Comparison of ENCODE assay signal across 10 mouse cellular contexts in genomic region chr8:70725792-70726447, GRCm38 (mm10). TPM values are rescaled to one million over a fixed set of nuclear protein-coding genes. Genes with fewer than 3 reads are reported as not detected.
DNase-seq lines count a peak whose midpoint lies in the region; ATAC-seq and TF ChIP-seq lines count a peak whose summit lies in the region.
"Had no signal": no experiment of that assay in that cellular context is flagged by ENCODE, and none has a peak within 500 bp of the region (broad histone marks: within the 10 kb centered on the region; RNA-seq: fewer than 3 reads in every experiment).

No protein-coding gene starts in this region.

- TF ChIP-seq CTCF in kidney, postnatal 0 days (IDR thresholded peaks at IDR 0.05; ENCODE audit: low read depth): no peak
- TF ChIP-seq CTCF in stomach, postnatal 0 days (IDR thresholded peaks at IDR 0.05; ENCODE audit: low read depth): no peak
- TF ChIP-seq CTCF in cerebellum, adult 2 months (IDR thresholded peaks at IDR 0.05; ENCODE audit: borderline replicate concordance, insufficient read depth, low read depth, low read length): no peak

- 27% methylated on average over 14 of the region's 14 CpGs for WGBS in kidney, postnatal 0 days
- WGBS in stomach, postnatal 0 days: 21% methylated on average over 14 of the region's 14 CpGs
- 47% methylated on average over 14 of the region's 14 CpGs for WGBS in cerebellum, adult 2 months

- H3K27me3 ChIP-seq in kidney, postnatal 0 days (ENCODE audit: insufficient read depth, low read length): peaks cover 3% of the 10 kb centered on the region; the same call in 1 of the 2 replicates
- peaks cover 3% of the 10 kb centered on the region; the same call in 1 of the 2 replicates for H3K27me3 ChIP-seq in stomach, postnatal 0 days (ENCODE audit: control insufficient read depth, insufficient read depth, low read length)
- H3K27me3 ChIP-seq in cerebellum, adult 2 months (ENCODE audit: control insufficient read depth, insufficient read depth, low read length): no peaks in the 10 kb centered on the region; the same call in 1 of the 2 replicates

- DNase-seq in gastrocnemius, postnatal 14 days: peak; percentile 24
- DNase-seq in gastrocnemius, adult 8-10 months (ENCODE audit: low spot score in 2 of 2): no peak
- peak; percentile 49 for DNase-seq in ovary, postnatal 36 days (ENCODE audit: low spot score)
- no peak for DNase-seq in ovary, postnatal 10 days (ENCODE audit: low spot score)
- peak; percentile 56 for DNase-seq in kidney, postnatal 0 days (ENCODE audit: low spot score)
- DNase-seq in stomach, postnatal 0 days (ENCODE audit: low spot score): peak; percentile 64
- DNase-seq in cerebellum, adult 2 months: no peak

- H3K9ac ChIP-seq in kidney, postnatal 0 days (ENCODE audit: low read depth, low read length): no peak overlapping the region
- no peak overlapping the region for H3K9ac ChIP-seq in stomach, postnatal 0 days (ENCODE audit: low read length)
- H3K9ac ChIP-seq: hindbrain, embryonic 15.5 days had no signal

- H3K4me1 ChIP-seq in kidney, postnatal 0 days (replicated peaks; ENCODE audit: insufficient read depth, low read length): peaks cover 6% of the 10 kb centered on the region; the same call in 1 of the 2 replicates
- H3K4me1 ChIP-seq in stomach, postnatal 0 days (replicated peaks; ENCODE audit: control insufficient read depth, insufficient read depth): no peaks in the 10 kb centered on the region
- no peaks in the 10 kb centered on the region for H3K4me1 ChIP-seq in cerebellum, adult 2 months (ENCODE audit: control insufficient read depth, insufficient read depth, low read length)

- H3K36me3 ChIP-seq in kidney, postnatal 0 days (ENCODE audit: insufficient read depth, low read length): no peaks in the 10 kb centered on the region
- no peaks in the 10 kb centered on the region for H3K36me3 ChIP-seq in stomach, postnatal 0 days (ENCODE audit: control insufficient read depth, insufficient read depth, low read length)
- H3K36me3 ChIP-seq: hindbrain, embryonic 15.5 days had no signal

- no peak overlapping the region for H3K27ac ChIP-seq in kidney, postnatal 0 days
- H3K27ac ChIP-seq in stomach, postnatal 0 days (replicated peaks): no peak overlapping the region
- no peak overlapping the region for H3K27ac ChIP-seq in cerebellum, adult 2 months (ENCODE audit: insufficient read depth, low read length)
- H3K27ac ChIP-seq: hindbrain, embryonic 15.5 days had no signal

- TF ChIP-seq EP300 in stomach, postnatal 0 days (optimal IDR thresholded peaks at IDR 0.05): no peak

- H3K4me2 ChIP-seq in kidney, postnatal 0 days (ENCODE audit: low read length): no peak overlapping the region
- no peak overlapping the region for H3K4me2 ChIP-seq in stomach, postnatal 0 days (replicated peaks; ENCODE audit: low read depth)
- H3K4me2 ChIP-seq: hindbrain, embryonic 15.5 days had no signal

- TF ChIP-seq POLR2A in cerebellum, adult 2 months (IDR thresholded peaks at IDR 0.05; ENCODE audit: borderline replicate concordance, insufficient read depth, low read length): no peak

- no peaks in the 10 kb centered on the region for H3K9me3 ChIP-seq in kidney, postnatal 0 days (replicated peaks; ENCODE audit: low read length)
- H3K9me3 ChIP-seq in stomach, postnatal 0 days (ENCODE audit: control insufficient read depth, low read length): no peaks in the 10 kb centered on the region
- H3K9me3 ChIP-seq: hindbrain, embryonic 15.5 days had no signal

- ATAC-seq in kidney, postnatal 0 days (replicated peaks; ENCODE audit: low FRiP score, low read depth): no peak
- ATAC-seq in stomach, postnatal 0 days (ENCODE audit: low FRiP score, low TSS enrichment): no peak
- ATAC-seq in cerebellum, adult (ENCODE audit: insufficient number of reproducible peaks, low FRiP score, low TSS enrichment): no peak

- intact Hi-C loops in gastrocnemius, postnatal 14 days (cut with DNase I; ENCODE audit: low total_unique reads): loop anchor here (5.0 kb wide), 1 partner anchor 41 kb away; no protein-coding TSS in a partner anchor

- H3K4me3 ChIP-seq in kidney, postnatal 0 days (replicated peaks; ENCODE audit: low read depth, low read length): no peak overlapping the region
- no peak overlapping the region for H3K4me3 ChIP-seq in stomach, postnatal 0 days (ENCODE audit: low read depth, low read length)
- no peak overlapping the region for H3K4me3 ChIP-seq in cerebellum, adult 2 months (replicated peaks; ENCODE audit: insufficient read depth, low read depth, low read length)
- H3K4me3 ChIP-seq: hindbrain, embryonic 15.5 days had no signal

RNA-seq across cellular contexts. Expression of gene Pde4c, which starts 2.4 kb away (rescaled TPM):
- 1 to 10 TPM; 2.9 to 3.4 TPM for total RNA-seq in gastrocnemius, postnatal 14 days (2021)
- total RNA-seq in gastrocnemius, adult 8-10 months (2022): 1 to 10 TPM in 2 of 4 experiments, under 1 TPM in 2; 0.65 to 2.3 (median 1.1) TPM
- polyA plus RNA-seq in kidney, postnatal 0 days (2015; fragmentation: Nextera tagmentation; extraction: Ambion mirVana): 8.0 and 9.5 TPM in 2 replicates
- 0.27 and 0.35 TPM in 2 replicates for polyA plus RNA-seq in stomach, postnatal 0 days (2015; fragmentation: Nextera tagmentation; extraction: Ambion mirVana)
- polyA plus RNA-seq in cerebellum, adult 2 months (2012; rRNA removed): 2.5 and 3.0 TPM in 2 replicates

RNA-seq across cellular contexts. Expression of gene Gm3336, which starts 7.6 kb away (rescaled TPM):
- total RNA-seq in gastrocnemius, postnatal 14 days (2021): not detected
- not detected for total RNA-seq in gastrocnemius, adult 8-10 months (2022)
- polyA plus RNA-seq in kidney, postnatal 0 days (2015; fragmentation: Nextera tagmentation; extraction: Ambion mirVana): 0.70 and 0.74 TPM in 2 replicates
- polyA plus RNA-seq in stomach, postnatal 0 days (2015; fragmentation: Nextera tagmentation; extraction: Ambion mirVana): 29.7 and 32.2 TPM in 2 replicates
- polyA plus RNA-seq in cerebellum, adult 2 months (2012; rRNA removed): 0.13 TPM in 1 of 2 replicates, not detected in the other
- polyA plus RNA-seq: hindbrain, embryonic 15.5 days; lung, embryonic 16.5 days had no signal

RNA-seq across cellular contexts. Expression of gene Iqcn, which starts 22.7 kb away (rescaled TPM):
- total RNA-seq in gastrocnemius, postnatal 14 days (2021): under 1 TPM in 1 of 2 experiments, not detected in 1; 0.04 TPM
- total RNA-seq in gastrocnemius, adult 8-10 months (2022): not detected
- polyA plus RNA-seq in kidney, postnatal 0 days (2015; fragmentation: Nextera tagmentation; extraction: Ambion mirVana): 0.03 and 0.05 TPM in 2 replicates
- 0.05 TPM in 1 of 2 replicates, not detected in the other for polyA plus RNA-seq in stomach, postnatal 0 days (2015; fragmentation: Nextera tagmentation; extraction: Ambion mirVana)
- polyA plus RNA-seq in cerebellum, adult 2 months (2012; rRNA removed): 0.08 and 0.11 TPM in 2 replicates
- polyA plus RNA-seq: lung, embryonic 16.5 days had no signal

RNA-seq across cellular contexts. Expression of gene Jund, which starts 27.2 kb away (rescaled TPM):
- total RNA-seq in gastrocnemius, postnatal 14 days (2021): 10 to 100 TPM; 73.5 to 87.4 TPM
- 10 to 100 TPM; 31.9 to 42.0 (median 38.3) TPM for total RNA-seq in gastrocnemius, adult 8-10 months (2022)
- 72.4 and 98.1 TPM in 2 replicates for polyA plus RNA-seq in kidney, postnatal 0 days (2015; fragmentation: Nextera tagmentation; extraction: Ambion mirVana)
- 78.3 and 108 TPM in 2 replicates for polyA plus RNA-seq in stomach, postnatal 0 days (2015; fragmentation: Nextera tagmentation; extraction: Ambion mirVana)
- 252 and 274 TPM in 2 replicates for polyA plus RNA-seq in cerebellum, adult 2 months (2012; rRNA removed)

RNA-seq across cellular contexts. Expression of gene Rab3a, which starts 28.6 kb away (rescaled TPM):
- 10 to 100 TPM; 44.3 to 45.1 TPM for total RNA-seq in gastrocnemius, postnatal 14 days (2021)
- total RNA-seq in gastrocnemius, adult 8-10 months (2022): 10 to 100 TPM; 28.5 to 34.0 (median 32.3) TPM
- polyA plus RNA-seq in kidney, postnatal 0 days (2015; fragmentation: Nextera tagmentation; extraction: Ambion mirVana): 20.5 and 21.8 TPM in 2 replicates
- polyA plus RNA-seq in stomach, postnatal 0 days (2015; fragmentation: Nextera tagmentation; extraction: Ambion mirVana): 18.9 and 19.0 TPM in 2 replicates
- polyA plus RNA-seq in cerebellum, adult 2 months (2012; rRNA removed): 1,156 and 1,176 TPM in 2 replicates

Comparison
In these comparisons a context has a peak if more than half of its experiments do, and no peak if none do; other contexts are left out.
1. DNase-seq: peak in gastrocnemius, postnatal 14 days (single experiment), ovary, postnatal 36 days (single experiment), kidney, postnatal 0 days (single experiment) and stomach, postnatal 0 days (single experiment); none in gastrocnemius, adult 8-10 months (0 of 2), ovary, postnatal 10 days (single experiment) and cerebellum, adult 2 months (0 of 2).
2. RNA of gene Gm3336, which starts 7.6 kb away (polyA plus RNA-seq): 29.7 to 32.2 TPM in stomach, postnatal 0 days; 0.70 to 0.74 TPM in kidney, postnatal 0 days and 0.13 TPM in cerebellum, adult 2 months; every median in the first group is over 10 times any median in the second.